Mouse (Mus musculus) heart, embryonic 14.5 days (tissue): ENCODE measurements around the gene Notch3. TPM values are rescaled to one million over a fixed set of nuclear protein-coding genes. Genes with fewer than 3 reads are reported as not detected.

Source experiments
- ATAC-seq: fragments of 200-750 bp; cut with Nextera tagmentation; 2 replicates; pipeline ENCODE4 v1.8.0; 2017; ENCODE audit warnings: low read depth, moderate TSS enrichment; ENCODE audit not compliant: insufficient number of reproducible peaks, insufficient read depth, low FRiP score
- H3K27ac ChIP-seq, 2 experiments: fragments of 200-500 bp in 1 of 2; fragments of 300-500 bp in 1 of 2; sonication (generic) in 1 of 2; replicated peaks in 1 of 2; 2 replicates each; pipeline ENCODE4 v1.5.1; 2012 to 2014; ENCODE audit warnings: low read depth in 2 of 2, low read length in 2 of 2, control low read depth in 1 of 2, mild to moderate bottlenecking in 1 of 2, mixed read lengths in 1 of 2; ENCODE audit not compliant: control insufficient read depth in 1 of 2, insufficient read depth in 1 of 2
- H3K27me3 ChIP-seq: fragments of 300-500 bp; sonication (generic); 2 replicates; pipeline ENCODE4 v1.6.1; 2014; ENCODE audit warnings: mild to moderate bottlenecking, low read length, control low read depth; ENCODE audit not compliant: control insufficient read depth, insufficient read depth
- H3K36me3 ChIP-seq: fragments of 300-500 bp; sonication (generic); 2 replicates; pipeline ENCODE4 v1.6.1; 2014; ENCODE audit warnings: mild to moderate bottlenecking, control low read depth, low read length, mixed read lengths; ENCODE audit not compliant: control insufficient read depth, insufficient read depth
- H3K4me1 ChIP-seq, 2 experiments: fragments of 200-500 bp in 1 of 2; fragments of 300-500 bp in 1 of 2; sonication (generic) in 1 of 2; 2 replicates each; pipeline ENCODE4 v1.6.1; 2012 to 2014; ENCODE audit warnings: low read length in 2 of 2, control low read depth in 1 of 2, mixed read lengths in 1 of 2; ENCODE audit not compliant: control insufficient read depth in 2 of 2, insufficient read depth in 2 of 2
- H3K4me2 ChIP-seq: fragments of 300-500 bp; sonication (generic); 2 replicates; pipeline ENCODE4 v1.6.1; 2014; ENCODE audit warnings: mild to moderate bottlenecking, low read length
- H3K4me3 ChIP-seq, 2 experiments: fragments of 200-500 bp in 1 of 2; fragments of 300-500 bp in 1 of 2; sonication (generic) in 1 of 2; 2 replicates each; pipeline ENCODE4 v1.5.1; 2012 to 2014; ENCODE audit warnings: low read length in 2 of 2, mild to moderate bottlenecking in 2 of 2, control low read depth in 1 of 2, low read depth in 1 of 2, moderate library complexity in 1 of 2; ENCODE audit not compliant: control insufficient read depth in 1 of 2, insufficient read depth in 1 of 2
- H3K9ac ChIP-seq: fragments of 300-500 bp; sonication (generic); 2 replicates; pipeline ENCODE4 v1.6.1; 2014; ENCODE audit warnings: mild to moderate bottlenecking, low read length
- H3K9me3 ChIP-seq: fragments of 300-500 bp; sonication (generic); 2 replicates; pipeline ENCODE4 v1.6.1; 2016; ENCODE audit warnings: low read length, control low read depth; ENCODE audit not compliant: control insufficient read depth
- WGBS: fragments of 180-500 bp; shearing (Covaris S2); extraction: QIAGEN DNeasy Blood & Tissue Kit; methylation state at CpG from one replicate; pipeline ENCODE4 v1.1.7; 2014; 5-methylcytosine and 5-hydroxymethylcytosine counted together
- polyA plus RNA-seq: library from polyadenylated mRNA; unstranded; fragments of >200 nt; fragmentation: Nextera tagmentation; extraction: Ambion mirVana; gene quantifications from 2 replicates; pipeline ENCODE4 v1.2.1, GENCODE M21; 2014

Gene Notch3
- polyA plus RNA-seq, 1 experiment from 2014 or later = 6.6 TPM

GRCm38 (mm10) chr17:32091032-32091363 lies 75.7 kb downstream of the Notch3 start:
- peak overlapping the region; percentile 31; the same call in 1 of the 2 replicates for H3K9ac ChIP-seq
- H3K27me3 ChIP-seq = no peaks in the 10 kb centered on the region
- peak overlapping the region; percentile 62 for H3K4me2 ChIP-seq
- peaks cover 5 to 9% of the 10 kb centered on the region in 2 experiments; a peak in 1 of 4 replicates for H3K4me1 ChIP-seq
- no peaks in the 10 kb centered on the region for H3K36me3 ChIP-seq
- peak overlapping the region; percentile 23 to 30 for H3K4me3 ChIP-seq
- no peak for ATAC-seq
- peak overlapping the region in 1 of 2 experiments; percentile 24; a peak in 1 of 4 replicates for H3K27ac ChIP-seq
- 26% methylated on average over 1 of the region's 1 CpGs for WGBS
- H3K9me3 ChIP-seq = no peaks in the 10 kb centered on the region

GRCm38 (mm10) chr17:32087069-32087468 lies 79.6 kb downstream of the Notch3 start:
- Histone ChIP-seq H3K4me1 (peaks cover 5 to 9% of the 10 kb centered on the region in 2 experiments; a peak in 1 of 4 replicates), H3K9ac (no peak overlapping the region), H3K9me3 (no peaks in the 10 kb centered on the region), H3K27me3 (no peaks in the 10 kb centered on the region), H3K4me2 (no peak overlapping the region), H3K4me3 (no peak overlapping the region), H3K27ac (no peak overlapping the region), H3K36me3 (no peaks in the 10 kb centered on the region)
- WGBS = 95% methylated on average over 2 of the region's 2 CpGs
- no peak for ATAC-seq

- Histone ChIP-seq H3K27me3 (no peaks in the 10 kb centered on the region), H3K36me3 (no peaks in the 10 kb centered on the region), H3K4me1 (no peaks in the 10 kb centered on the region), H3K4me2 (no peak overlapping the region), H3K4me3 (no peak overlapping the region), H3K9me3 (no peaks in the 10 kb centered on the region), H3K9ac (no peak overlapping the region), H3K27ac (no peak overlapping the region)
- ATAC-seq = no peak
- WGBS = 88% methylated on average over 2 of the region's 2 CpGs
Observed at GRCm38 (mm10) chr17:32083351-32083750, 83.3 kb downstream of the Notch3 start.

- H3K4me1 ChIP-seq = no peaks in the 10 kb centered on the region
- H3K27ac ChIP-seq = no peak overlapping the region
- no peak for ATAC-seq
- 6% methylated on average over 2 of the region's 2 CpGs for WGBS
- H3K27me3 ChIP-seq = no peaks in the 10 kb centered on the region
- no peak overlapping the region for H3K4me2 ChIP-seq
- H3K9me3 ChIP-seq = no peaks in the 10 kb centered on the region
- H3K36me3 ChIP-seq = no peaks in the 10 kb centered on the region
- no peak overlapping the region for H3K9ac ChIP-seq
- no peak overlapping the region for H3K4me3 ChIP-seq
Observed at GRCm38 (mm10) chr17:32075164-32075563, 91.5 kb downstream of the Notch3 start.

GRCm38 (mm10) chr17:32074658-32075057 lies 92.0 kb downstream of the Notch3 start:
- ATAC-seq = no peak
- no peaks in the 10 kb centered on the region for H3K4me1 ChIP-seq
- no peak overlapping the region for H3K9ac ChIP-seq
- no peak overlapping the region for H3K4me2 ChIP-seq
- peaks cover 4% of the 10 kb centered on the region; the same call in 1 of the 2 replicates for H3K9me3 ChIP-seq
- WGBS = 57% methylated on average over 4 of the region's 4 CpGs
- H3K4me3 ChIP-seq = no peak overlapping the region
- no peaks in the 10 kb centered on the region for H3K27me3 ChIP-seq
- no peaks in the 10 kb centered on the region for H3K36me3 ChIP-seq
- no peak overlapping the region for H3K27ac ChIP-seq

GRCm38 (mm10) chr17:32073359-32073758 lies 93.3 kb downstream of the Notch3 start:
- Histone ChIP-seq H3K9ac (no peak overlapping the region), H3K36me3 (no peaks in the 10 kb centered on the region), H3K4me1 (no peaks in the 10 kb centered on the region), H3K4me3 (no peak overlapping the region), H3K4me2 (no peak overlapping the region), H3K9me3 (peaks cover 5% of the 10 kb centered on the region; the same call in 1 of the 2 replicates), H3K27me3 (no peaks in the 10 kb centered on the region), H3K27ac (no peak overlapping the region)
- ATAC-seq = no peak
- WGBS = 0% methylated on average over 2 of the region's 2 CpGs

Other genes with a start within 250 kb of the Notch3 start
- gene Rrp1b, start 130.8 kb downstream of the Notch3 start, polyA plus RNA-seq = 23.2 and 24.1 TPM in 2 replicates
- 0.11 and 0.49 TPM in 2 replicates for gene Hsf2bp, start 130.5 kb downstream of the Notch3 start, polyA plus RNA-seq
- gene Ephx3, start 22.7 kb upstream of the Notch3 start, polyA plus RNA-seq = 0.30 and 0.32 TPM in 2 replicates
- gene Brd4, start 117.9 kb upstream of the Notch3 start, polyA plus RNA-seq = 54.7 and 57.0 TPM in 2 replicates
- 33.0 and 34.9 TPM in 2 replicates for gene Akap8, start 154.4 kb upstream of the Notch3 start, polyA plus RNA-seq
- 83.5 and 84.1 TPM in 2 replicates for gene Akap8l, start 183.8 kb upstream of the Notch3 start, polyA plus RNA-seq
- gene Wiz, start 222.6 kb upstream of the Notch3 start, polyA plus RNA-seq = 18.2 and 19.5 TPM in 2 replicates
- 0.67 and 0.76 TPM in 2 replicates for gene Rasal3, start 236.7 kb upstream of the Notch3 start, polyA plus RNA-seq